Mouse (Mus musculus): ENCODE measurements around the gene Taar1.

DNA sequence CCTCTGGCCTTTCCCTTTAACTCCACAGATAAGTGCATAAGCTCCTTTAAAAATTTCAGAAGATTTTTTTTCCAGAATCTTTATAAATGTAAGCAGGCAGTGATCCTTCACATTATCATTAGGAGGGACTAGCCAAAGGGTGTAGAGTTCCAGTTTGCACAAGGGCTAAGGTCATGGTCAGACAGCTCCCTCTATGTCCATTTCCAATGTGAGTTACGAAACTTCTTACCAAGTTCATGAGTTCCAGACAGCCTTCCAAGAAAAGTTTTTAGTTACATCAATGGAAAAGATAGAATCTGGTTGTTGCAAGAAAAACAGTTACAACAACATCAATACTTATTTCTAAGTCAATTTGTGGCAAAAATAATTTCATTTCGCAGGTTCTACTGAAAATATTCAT, 3.8 kb downstream of the Taar1 start:
- TF ChIP-seq CTCF (IDR thresholded peaks at IDR 0.05; ENCODE audit: borderline replicate concordance, insufficient read depth, low read length) (no peak), POLR2A (IDR thresholded peaks at IDR 0.05; ENCODE audit: low read depth, low read length) (no peak)

All from embryonic fibroblast, embryonic 13.5 days (primary cell).